10 mouse cellular contexts compared by ENCODE assay signal in genomic region chr13:37802246-37803003, GRCm38 (mm10). TPM values are rescaled to one million over a fixed set of nuclear protein-coding genes. Genes with fewer than 3 reads are reported as not detected.
A peak's percentile ranks its signal among the peaks of the same experiment; 100 is the strongest.
DNase-seq lines count a peak whose midpoint lies in the region; ATAC-seq and TF ChIP-seq lines count a peak whose summit lies in the region.
"Had no signal": no experiment of that assay in that cellular context is flagged by ENCODE, and none has a peak within 500 bp of the region (broad histone marks: within the 10 kb centered on the region; RNA-seq: fewer than 3 reads in every experiment).

No protein-coding gene starts in this region.

- peak overlapping the region; percentile 64; the same call in 1 of the 2 replicates for H3K27ac ChIP-seq in heart, embryonic 10.5 days
- no peak overlapping the region for H3K27ac ChIP-seq in midbrain, postnatal 0 days (ENCODE audit: low read depth, low read length)

- DNase-seq in heart, embryonic 10.5 days (ENCODE audit: low spot score) = no peak
- no peak for DNase-seq in heart, postnatal 25 days (ENCODE audit: low spot score)
- DNase-seq in ZHBTc4 (ENCODE audit: low read depth, low spot score) (peak; percentile 27), adipocyte (ENCODE audit: low spot score) (no peak)
- DNase-seq in kidney, postnatal 25 days = peak; percentile 16 to 51
- peak; percentile 39 for DNase-seq in midbrain, postnatal 0 days (ENCODE audit: low spot score)
- DNase-seq in adrenal gland, postnatal 36 days = no peak
- no peak for DNase-seq in T-cell, adult 2 months (ENCODE audit: low spot score)
- DNase-seq: adrenal gland, adult 8-10 months; lung, adult 18-20 months had no signal

- no peak for TF ChIP-seq CTCF in midbrain, postnatal 0 days (IDR thresholded peaks at IDR 0.05)

- no peaks in the 10 kb centered on the region for H3K9me3 ChIP-seq in heart, embryonic 10.5 days
- no peaks in the 10 kb centered on the region for H3K9me3 ChIP-seq in midbrain, postnatal 0 days (ENCODE audit: low read length)

- ATAC-seq in midbrain, postnatal 0 days (ENCODE audit: low FRiP score) = no peak

- 19% methylated on average over 6 of the region's 6 CpGs for WGBS in heart, embryonic 10.5 days
- WGBS in midbrain, postnatal 0 days = 12% methylated on average over 6 of the region's 6 CpGs

- no peak overlapping the region for H3K4me2 ChIP-seq in midbrain, postnatal 0 days (ENCODE audit: low read depth, low read length, poor library complexity, severe bottlenecking)

- no peaks in the 10 kb centered on the region for H3K36me3 ChIP-seq in heart, embryonic 10.5 days
- no peaks in the 10 kb centered on the region for H3K36me3 ChIP-seq in midbrain, postnatal 0 days (ENCODE audit: insufficient read depth, low read length)

- peaks cover 9% of the 10 kb centered on the region; the same call in 1 of the 2 replicates for H3K27me3 ChIP-seq in heart, embryonic 10.5 days (ENCODE audit: insufficient read depth, poor library complexity, severe bottlenecking)
- H3K27me3 ChIP-seq in midbrain, postnatal 0 days (ENCODE audit: insufficient read depth, low read length) = no peaks in the 10 kb centered on the region

- no peak overlapping the region for H3K4me3 ChIP-seq in heart, embryonic 10.5 days
- no peak overlapping the region for H3K4me3 ChIP-seq in midbrain, postnatal 0 days (ENCODE audit: low read depth, low read length)

- intact Hi-C loops in heart, postnatal 25 days (cut with DNase I) = no loop called here

- H3K4me1 ChIP-seq in heart, embryonic 10.5 days = peaks cover 30% of the 10 kb centered on the region
- H3K4me1 ChIP-seq in midbrain, postnatal 0 days (ENCODE audit: insufficient read depth, low read length) = no peaks in the 10 kb centered on the region

- no peak overlapping the region for H3K9ac ChIP-seq in midbrain, postnatal 0 days (replicated peaks; ENCODE audit: low read length, poor library complexity, severe bottlenecking)

RNA-seq across cellular contexts. Expression of gene Rreb1, which starts 24.2 kb away (rescaled TPM):
- polyA plus RNA-seq in heart, embryonic 10.5 days (2016; fragmentation: Nextera tagmentation; extraction: Ambion mirVana) = 12.1 and 14.3 TPM in 2 replicates
- 10 to 100 TPM; 38.0 to 55.6 TPM for total RNA-seq in heart, postnatal 25 days (2021)
- total RNA-seq in midbrain, postnatal 0 days (2014; rRNA removed) = 4.3 TPM in 2 replicates
- polyA plus RNA-seq in midbrain, postnatal 0 days (2015; fragmentation: Nextera tagmentation; extraction: Ambion mirVana) = 1.4 and 2.0 TPM in 2 replicates
- 10 to 100 TPM; 54.1 to 71.5 TPM for total RNA-seq in adrenal gland, postnatal 36 days (2021)

Comparison
In these comparisons a context has a peak if more than half of its experiments do, and no peak if none do; other contexts are left out.
1. DNase-seq: peak in ZHBTc4 (single experiment), kidney, postnatal 25 days (2 of 2) and midbrain, postnatal 0 days (single experiment); none in heart, embryonic 10.5 days (single experiment), heart, postnatal 25 days (single experiment), adipocyte (single experiment), adrenal gland, postnatal 36 days (0 of 2) and T-cell, adult 2 months (single experiment).